Mouse (Mus musculus): Measurements from ENCODE around the gene Rptor. TPM values are rescaled to one million over a fixed set of nuclear protein-coding genes. Genes with fewer than 3 reads are reported as not detected.

The Rptor gene
- polyA plus RNA-seq, 1 experiment from 2014 or later, result 11.3 TPM

GRCm38 (mm10) chr11:119836326-119836725, 233.6 kb downstream of the Rptor start:
- no peak overlapping the region for H3K27ac ChIP-seq (ENCODE audit: low read length)
- WGBS, result 93% methylated on average over 3 of the region's 3 CpGs
- H3K4me1 ChIP-seq (replicated peaks; ENCODE audit: control insufficient read depth, insufficient read depth, low read length), result peaks cover 11% of the 10 kb centered on the region
- H3K4me2 ChIP-seq (ENCODE audit: low read length), result no peak overlapping the region
- H3K9ac ChIP-seq (replicated peaks; ENCODE audit: low read depth, low read length), result no peak overlapping the region
- no peak for ATAC-seq
- H3K9me3 ChIP-seq (ENCODE audit: control insufficient read depth, low read length), result no peaks in the 10 kb centered on the region
- H3K27me3 ChIP-seq (replicated peaks; ENCODE audit: control insufficient read depth, insufficient read depth, low read length), result no peaks in the 10 kb centered on the region
- H3K4me3 ChIP-seq (replicated peaks; ENCODE audit: low read length), result no peak overlapping the region
- H3K36me3 ChIP-seq (ENCODE audit: control insufficient read depth, insufficient read depth), result no peaks in the 10 kb centered on the region

GRCm38 (mm10) chr11:119837786-119838185, 235.1 kb downstream of the Rptor start:
- Histone ChIP-seq H3K4me1 (replicated peaks; ENCODE audit: control insufficient read depth, insufficient read depth, low read length) (peaks cover 11% of the 10 kb centered on the region), H3K27me3 (replicated peaks; ENCODE audit: control insufficient read depth, insufficient read depth, low read length) (no peaks in the 10 kb centered on the region), H3K36me3 (ENCODE audit: control insufficient read depth, insufficient read depth) (no peaks in the 10 kb centered on the region), H3K9me3 (ENCODE audit: control insufficient read depth, low read length) (no peaks in the 10 kb centered on the region), H3K4me3 (replicated peaks; ENCODE audit: low read length) (no peak overlapping the region), H3K4me2 (ENCODE audit: low read length) (no peak overlapping the region), H3K27ac (ENCODE audit: low read length) (no peak overlapping the region), H3K9ac (replicated peaks; ENCODE audit: low read depth, low read length) (no peak overlapping the region)
- WGBS, result 81% methylated on average over 1 of the region's 1 CpGs
- ATAC-seq, result no peak

- H3K27me3 ChIP-seq (replicated peaks; ENCODE audit: control insufficient read depth, insufficient read depth, low read length), result no peaks in the 10 kb centered on the region
- no peaks in the 10 kb centered on the region for H3K36me3 ChIP-seq (ENCODE audit: control insufficient read depth, insufficient read depth)
- no peak overlapping the region for H3K4me3 ChIP-seq (replicated peaks; ENCODE audit: low read length)
- no peak overlapping the region for H3K4me2 ChIP-seq (ENCODE audit: low read length)
- H3K9me3 ChIP-seq (ENCODE audit: control insufficient read depth, low read length), result no peaks in the 10 kb centered on the region
- H3K9ac ChIP-seq (replicated peaks; ENCODE audit: low read depth, low read length), result no peak overlapping the region
- 80% methylated on average over 10 of the region's 10 CpGs for WGBS
- ATAC-seq, result no peak
- H3K27ac ChIP-seq (ENCODE audit: low read length), result peak overlapping the region; percentile 41; the same call in 1 of the 2 replicates
- H3K4me1 ChIP-seq (replicated peaks; ENCODE audit: control insufficient read depth, insufficient read depth, low read length), result peaks cover 12% of the 10 kb centered on the region
Measured at GRCm38 (mm10) chr11:119839411-119840342, 237.0 kb downstream of the Rptor start.

- no peak overlapping the region for H3K4me3 ChIP-seq (replicated peaks; ENCODE audit: low read length)
- no peak overlapping the region for H3K4me2 ChIP-seq (ENCODE audit: low read length)
- H3K9me3 ChIP-seq (ENCODE audit: control insufficient read depth, low read length), result no peaks in the 10 kb centered on the region
- peaks cover 6% of the 10 kb centered on the region for H3K36me3 ChIP-seq (ENCODE audit: control insufficient read depth, insufficient read depth)
- peaks cover 6% of the 10 kb centered on the region; the same call in 1 of the 2 replicates for H3K4me1 ChIP-seq (replicated peaks; ENCODE audit: control insufficient read depth, insufficient read depth, low read length)
- 86% methylated on average over 6 of the region's 6 CpGs for WGBS
- H3K27me3 ChIP-seq (replicated peaks; ENCODE audit: control insufficient read depth, insufficient read depth, low read length), result no peaks in the 10 kb centered on the region
- H3K27ac ChIP-seq (ENCODE audit: low read length), result no peak overlapping the region
- ATAC-seq, result no peak
- H3K9ac ChIP-seq (replicated peaks; ENCODE audit: low read depth, low read length), result no peak overlapping the region
Measured at GRCm38 (mm10) chr11:119846608-119847007, 243.9 kb downstream of the Rptor start.

GRCm38 (mm10) chr11:119847076-119847475, 244.4 kb downstream of the Rptor start:
- Histone ChIP-seq H3K4me1 (replicated peaks; ENCODE audit: control insufficient read depth, insufficient read depth, low read length) (peaks cover 6% of the 10 kb centered on the region; the same call in 1 of the 2 replicates), H3K9ac (replicated peaks; ENCODE audit: low read depth, low read length) (no peak overlapping the region), H3K27ac (ENCODE audit: low read length) (0 out of 2 replicates have a peak overlapping the region, but pooled peaks have one; percentile 10), H3K4me2 (ENCODE audit: low read length) (no peak overlapping the region), H3K27me3 (replicated peaks; ENCODE audit: control insufficient read depth, insufficient read depth, low read length) (no peaks in the 10 kb centered on the region), H3K4me3 (replicated peaks; ENCODE audit: low read length) (no peak overlapping the region), H3K9me3 (ENCODE audit: control insufficient read depth, low read length) (no peaks in the 10 kb centered on the region), H3K36me3 (ENCODE audit: control insufficient read depth, insufficient read depth) (peaks cover 6% of the 10 kb centered on the region)
- no peak for ATAC-seq
- 93% methylated on average over 3 of the region's 3 CpGs for WGBS

GRCm38 (mm10) chr11:119847569-119847968, 244.9 kb downstream of the Rptor start:
- no peak for ATAC-seq
- H3K36me3 ChIP-seq (ENCODE audit: control insufficient read depth, insufficient read depth), result peaks cover 6% of the 10 kb centered on the region
- peaks cover 6% of the 10 kb centered on the region; the same call in 1 of the 2 replicates for H3K4me1 ChIP-seq (replicated peaks; ENCODE audit: control insufficient read depth, insufficient read depth, low read length)
- H3K27ac ChIP-seq (ENCODE audit: low read length), result no peak overlapping the region
- no peak overlapping the region for H3K9ac ChIP-seq (replicated peaks; ENCODE audit: low read depth, low read length)
- H3K4me3 ChIP-seq (replicated peaks; ENCODE audit: low read length), result no peak overlapping the region
- no peak overlapping the region for H3K4me2 ChIP-seq (ENCODE audit: low read length)
- no peaks in the 10 kb centered on the region for H3K9me3 ChIP-seq (ENCODE audit: control insufficient read depth, low read length)
- 64% methylated on average over 3 of the region's 3 CpGs for WGBS
- no peaks in the 10 kb centered on the region for H3K27me3 ChIP-seq (replicated peaks; ENCODE audit: control insufficient read depth, insufficient read depth, low read length)

GRCm38 (mm10) chr11:119848189-119848588, 245.5 kb downstream of the Rptor start:
- H3K4me2 ChIP-seq (ENCODE audit: low read length), result no peak overlapping the region
- H3K27ac ChIP-seq (ENCODE audit: low read length), result no peak overlapping the region
- peaks cover 6% of the 10 kb centered on the region for H3K36me3 ChIP-seq (ENCODE audit: control insufficient read depth, insufficient read depth)
- no peak overlapping the region for H3K9ac ChIP-seq (replicated peaks; ENCODE audit: low read depth, low read length)
- ATAC-seq, result no peak
- no peaks in the 10 kb centered on the region for H3K9me3 ChIP-seq (ENCODE audit: control insufficient read depth, low read length)
- H3K27me3 ChIP-seq (replicated peaks; ENCODE audit: control insufficient read depth, insufficient read depth, low read length), result no peaks in the 10 kb centered on the region
- H3K4me1 ChIP-seq (replicated peaks; ENCODE audit: control insufficient read depth, insufficient read depth, low read length), result peaks cover 6% of the 10 kb centered on the region; the same call in 1 of the 2 replicates
- WGBS, result 94% methylated on average over 5 of the region's 5 CpGs
- no peak overlapping the region for H3K4me3 ChIP-seq (replicated peaks; ENCODE audit: low read length)

- H3K4me2 ChIP-seq (ENCODE audit: low read length), result no peak overlapping the region
- peaks cover 7% of the 10 kb centered on the region for H3K4me1 ChIP-seq (replicated peaks; ENCODE audit: control insufficient read depth, insufficient read depth, low read length)
- 78% methylated on average over 7 of the region's 7 CpGs for WGBS
- no peak overlapping the region for H3K27ac ChIP-seq (ENCODE audit: low read length)
- peaks cover 9% of the 10 kb centered on the region for H3K36me3 ChIP-seq (ENCODE audit: control insufficient read depth, insufficient read depth)
- H3K4me3 ChIP-seq (replicated peaks; ENCODE audit: low read length), result no peak overlapping the region
- H3K9ac ChIP-seq (replicated peaks; ENCODE audit: low read depth, low read length), result no peak overlapping the region
- no peaks in the 10 kb centered on the region for H3K9me3 ChIP-seq (ENCODE audit: control insufficient read depth, low read length)
- ATAC-seq, result no peak
- no peaks in the 10 kb centered on the region for H3K27me3 ChIP-seq (replicated peaks; ENCODE audit: control insufficient read depth, insufficient read depth, low read length)
Measured at GRCm38 (mm10) chr11:119855999-119856398, 253.3 kb downstream of the Rptor start.

GRCm38 (mm10) chr11:119862523-119863299, 260.0 kb downstream of the Rptor start:
- Histone ChIP-seq H3K4me3 (replicated peaks; ENCODE audit: low read length) (no peak overlapping the region), H3K36me3 (ENCODE audit: control insufficient read depth, insufficient read depth) (peaks cover 4% of the 10 kb centered on the region; the same call in 1 of the 2 replicates), H3K27ac (ENCODE audit: low read length) (no peak overlapping the region), H3K4me1 (replicated peaks; ENCODE audit: control insufficient read depth, insufficient read depth, low read length) (peaks cover 12% of the 10 kb centered on the region), H3K9me3 (ENCODE audit: control insufficient read depth, low read length) (no peaks in the 10 kb centered on the region), H3K27me3 (replicated peaks; ENCODE audit: control insufficient read depth, insufficient read depth, low read length) (no peaks in the 10 kb centered on the region), H3K4me2 (ENCODE audit: low read length) (no peak overlapping the region), H3K9ac (replicated peaks; ENCODE audit: low read depth, low read length) (no peak overlapping the region)
- no peak for ATAC-seq
- WGBS, result 85% methylated on average over 8 of the region's 8 CpGs
